Comparison of ENCODE assay signal across 10 mouse cellular contexts in the genomic region with DNA sequence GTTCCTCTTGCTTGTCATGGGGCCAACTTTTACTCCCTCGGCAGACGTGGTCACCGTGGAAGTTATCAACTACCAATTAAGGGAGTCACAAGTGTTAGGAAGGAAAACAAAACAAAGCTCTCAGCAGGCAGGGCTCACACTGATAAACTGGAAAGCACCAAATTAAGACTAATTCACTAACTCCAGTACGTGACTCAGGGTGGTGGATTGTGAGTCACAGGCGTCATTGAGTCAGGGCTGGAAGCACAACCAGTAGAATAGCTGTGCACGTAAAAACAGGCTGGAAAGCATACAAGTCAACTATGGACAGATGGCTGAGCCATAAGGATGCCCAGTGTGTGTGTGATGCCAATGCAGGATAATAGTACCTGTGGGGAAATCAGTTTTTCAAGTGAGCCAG.
DNase-seq lines count a peak whose midpoint lies in the region; ATAC-seq and TF ChIP-seq lines count a peak whose summit lies in the region.
"Had no signal": no experiment of that assay in that cellular context is flagged by ENCODE, and none has a peak within 500 bp of the region (broad histone marks: within the 10 kb centered on the region; RNA-seq: fewer than 3 reads in every experiment).

No protein-coding gene starts in this region.

- no peaks in the 10 kb centered on the region for H3K36me3 ChIP-seq in heart, embryonic 16.5 days (ENCODE audit: control insufficient read depth, insufficient read depth)
- no peaks in the 10 kb centered on the region for H3K36me3 ChIP-seq in thymus, adult 2 months (ENCODE audit: control insufficient read depth, insufficient read depth, low read length)
- no peaks in the 10 kb centered on the region for H3K36me3 ChIP-seq in kidney, embryonic 15.5 days
- H3K36me3 ChIP-seq: limb, embryonic 12.5 days; midbrain, embryonic 12.5 days had no signal

- peak overlapping the region; percentile 59 for H3K27ac ChIP-seq in gastrocnemius, adult 2 months
- peak overlapping the region; percentile 52; the same call in 1 of the 2 replicates for H3K27ac ChIP-seq in heart, embryonic 16.5 days (ENCODE audit: low read length)
- H3K27ac ChIP-seq in thymus, adult 2 months (ENCODE audit: control insufficient read depth, insufficient read depth, low read length) = no peak overlapping the region
- no peak overlapping the region for H3K27ac ChIP-seq in kidney, embryonic 15.5 days
- H3K27ac ChIP-seq: limb, embryonic 12.5 days; midbrain, embryonic 12.5 days had no signal

- no peak for DNase-seq in gastrocnemius, adult 2 months
- DNase-seq in gastrocnemius, postnatal 10 days = no peak
- DNase-seq in 3134 (ENCODE audit: extremely low read depth, insufficient read length, low spot score) = peak; percentile 36
- DNase-seq in adrenal gland, postnatal 36 days = peak; percentile 46
- no peak for DNase-seq in thymus, adult 2 months
- DNase-seq in thymus, postnatal 14 days = no peak

- intact Hi-C loops in gastrocnemius, adult 2 months (cut with DNase I) = no loop called here

- 0 out of 2 replicates have a peak overlapping the region, but pooled peaks have one; percentile 16 for H3K4me2 ChIP-seq in heart, embryonic 16.5 days (ENCODE audit: low read depth, low read length)
- no peak overlapping the region for H3K4me2 ChIP-seq in kidney, embryonic 15.5 days
- H3K4me2 ChIP-seq: limb, embryonic 12.5 days; midbrain, embryonic 12.5 days had no signal

- H3K9me3 ChIP-seq in heart, embryonic 16.5 days (replicated peaks; ENCODE audit: control insufficient read depth, low read length) = no peaks in the 10 kb centered on the region
- no peaks in the 10 kb centered on the region for H3K9me3 ChIP-seq in kidney, embryonic 15.5 days (replicated peaks)
- H3K9me3 ChIP-seq: limb, embryonic 12.5 days; midbrain, embryonic 12.5 days had no signal

- H3K4me1 ChIP-seq in heart, embryonic 16.5 days (ENCODE audit: control insufficient read depth, insufficient read depth, low read length) = peaks cover 5% of the 10 kb centered on the region
- no peaks in the 10 kb centered on the region for H3K4me1 ChIP-seq in thymus, adult 2 months (replicated peaks; ENCODE audit: control insufficient read depth, insufficient read depth, low read length)
- H3K4me1 ChIP-seq in kidney, embryonic 15.5 days = no peaks in the 10 kb centered on the region
- H3K4me1 ChIP-seq: limb, embryonic 12.5 days; midbrain, embryonic 12.5 days had no signal

- no peaks in the 10 kb centered on the region for H3K27me3 ChIP-seq in heart, embryonic 16.5 days (ENCODE audit: control insufficient read depth, insufficient read depth, low read length)
- H3K27me3 ChIP-seq in thymus, adult 2 months (ENCODE audit: control insufficient read depth, insufficient read depth, low read length) = no peaks in the 10 kb centered on the region
- no peaks in the 10 kb centered on the region for H3K27me3 ChIP-seq in kidney, embryonic 15.5 days
- H3K27me3 ChIP-seq: limb, embryonic 12.5 days; midbrain, embryonic 12.5 days had no signal

- no peak overlapping the region for H3K9ac ChIP-seq in heart, embryonic 16.5 days (ENCODE audit: low read length)
- no peak overlapping the region for H3K9ac ChIP-seq in kidney, embryonic 15.5 days
- H3K9ac ChIP-seq: limb, embryonic 12.5 days; midbrain, embryonic 12.5 days had no signal

- TF ChIP-seq POLR2A in thymus, adult 2 months (IDR thresholded peaks at IDR 0.05; ENCODE audit: control insufficient read depth, extremely low read depth, insufficient read depth, low read length, poor library complexity) = no peak

- ATAC-seq in heart, embryonic 16.5 days (replicated peaks; ENCODE audit: extremely low read depth, insufficient read depth, low FRiP score) = peak; percentile 78
- no peak for ATAC-seq in kidney, embryonic 15.5 days (replicated peaks; ENCODE audit: low FRiP score)

- 10% methylated on average over 6 of the region's 6 CpGs for WGBS in heart, embryonic 16.5 days
- WGBS in thymus, adult 2 months = 81% methylated on average over 6 of the region's 6 CpGs
- 39% methylated on average over 6 of the region's 6 CpGs for WGBS in kidney, embryonic 15.5 days

- no peak for TF ChIP-seq CTCF in gastrocnemius, adult 2 months (IDR thresholded peaks at IDR 0.05)
- no peak for TF ChIP-seq CTCF in thymus, adult 2 months (IDR thresholded peaks at IDR 0.05; ENCODE audit: borderline replicate concordance, control insufficient read depth, extremely low read depth, insufficient read depth, low read length, poor library complexity)

- 0 out of 2 replicates have a peak overlapping the region, but pooled peaks have one; percentile 5 for H3K4me3 ChIP-seq in gastrocnemius, adult 2 months
- H3K4me3 ChIP-seq in heart, embryonic 16.5 days (ENCODE audit: low read length) = no peak overlapping the region
- H3K4me3 ChIP-seq in thymus, adult 2 months (ENCODE audit: control insufficient read depth, insufficient read depth, low read length) = no peak overlapping the region
- no peak overlapping the region for H3K4me3 ChIP-seq in kidney, embryonic 15.5 days (replicated peaks)
- H3K4me3 ChIP-seq: limb, embryonic 12.5 days; midbrain, embryonic 12.5 days had no signal

Comparison
In these comparisons a context has a peak if more than half of its experiments do, and no peak if none do; other contexts are left out.
1. DNase-seq: peak in 3134 (single experiment) and adrenal gland, postnatal 36 days (2 of 2); none in gastrocnemius, adult 2 months (single experiment), gastrocnemius, postnatal 10 days (single experiment), thymus, adult 2 months (single experiment) and thymus, postnatal 14 days (single experiment).
2. H3K27ac ChIP-seq: peak in gastrocnemius, adult 2 months (single experiment) and heart, embryonic 16.5 days (single experiment); none in thymus, adult 2 months (single experiment) and kidney, embryonic 15.5 days (single experiment).